In genomic region chr2:152144158-152144450, GRCm38 (mm10) we compare ENCODE assay signal across 10 mouse cellular contexts. TPM values are rescaled to one million over a fixed set of nuclear protein-coding genes. Genes with fewer than 3 reads are reported as not detected.
DNase-seq lines count a peak whose midpoint lies in the region; ATAC-seq and TF ChIP-seq lines count a peak whose summit lies in the region.
"Had no signal": no experiment of that assay in that cellular context is flagged by ENCODE, and none has a peak within 500 bp of the region (broad histone marks: within the 10 kb centered on the region; RNA-seq: fewer than 3 reads in every experiment).

No protein-coding gene starts in this region.

- DNase-seq in heart, embryonic 10.5 days (ENCODE audit: low spot score): no peak
- DNase-seq in heart, adult 9 months (ENCODE audit: low spot score in 2 of 2): no peak
- DNase-seq in hindbrain, embryonic 10.5 days (ENCODE audit: low spot score): no peak
- DNase-seq in spleen, postnatal 10 days (ENCODE audit: low spot score in 2 of 2): no peak
- DNase-seq in urinary bladder, adult 18-20 months (ENCODE audit: low spot score in 2 of 2): no peak
- no peak for DNase-seq in embryo, embryonic 11 days
- DNase-seq: B cell, adult 2 months; layer of hippocampus, adult 9-11 months had no signal

- no peak for ATAC-seq in liver, embryonic 15.5 days (ENCODE audit: insufficient read depth)

- peak overlapping the region; percentile 66 for H3K4me2 ChIP-seq in liver, embryonic 15.5 days

- no peaks in the 10 kb centered on the region for H3K9me3 ChIP-seq in heart, embryonic 10.5 days
- no peaks in the 10 kb centered on the region for H3K9me3 ChIP-seq in ES-Bruce4 (replicated peaks; ENCODE audit: control insufficient read depth, insufficient read depth, low read length, poor library complexity, severe bottlenecking)
- no peaks in the 10 kb centered on the region for H3K9me3 ChIP-seq in hindbrain, embryonic 10.5 days
- H3K9me3 ChIP-seq in liver, embryonic 15.5 days (replicated peaks): no peaks in the 10 kb centered on the region

- TF ChIP-seq EP300 in ES-Bruce4 (IDR thresholded peaks at IDR 0.05; ENCODE audit: insufficient read depth, low read depth, low read length): no peak

- peaks cover 32% of the 10 kb centered on the region for H3K4me1 ChIP-seq in heart, embryonic 10.5 days
- H3K4me1 ChIP-seq in ES-Bruce4 (ENCODE audit: control insufficient read depth, insufficient read depth, low read length): peaks cover 4% of the 10 kb centered on the region
- H3K4me1 ChIP-seq in hindbrain, embryonic 10.5 days (replicated peaks): peaks cover 49% of the 10 kb centered on the region
- H3K4me1 ChIP-seq in liver, embryonic 15.5 days (replicated peaks): peaks cover 27% of the 10 kb centered on the region

- peaks cover 96% of the 10 kb centered on the region for H3K27me3 ChIP-seq in heart, embryonic 10.5 days (ENCODE audit: insufficient read depth, poor library complexity, severe bottlenecking)
- H3K27me3 ChIP-seq in ES-Bruce4 (ENCODE audit: control insufficient read depth, insufficient read depth, low read length, poor library complexity, severe bottlenecking): no peaks in the 10 kb centered on the region
- peaks cover 92% of the 10 kb centered on the region for H3K27me3 ChIP-seq in hindbrain, embryonic 10.5 days (ENCODE audit: insufficient read depth, poor library complexity, severe bottlenecking)
- peaks cover 90% of the 10 kb centered on the region for H3K27me3 ChIP-seq in liver, embryonic 15.5 days

- WGBS in heart, embryonic 10.5 days: 16% methylated on average over 9 of the region's 9 CpGs
- WGBS in hindbrain, embryonic 10.5 days: 16% methylated on average over 9 of the region's 9 CpGs
- 21% methylated on average over 9 of the region's 9 CpGs for WGBS in liver, embryonic 15.5 days (ENCODE audit: insufficient replicate concordance)

- TF ChIP-seq CTCF in ES-Bruce4 (IDR thresholded peaks at IDR 0.05; ENCODE audit: low read depth, low read length): no peak

- H3K36me3 ChIP-seq in heart, embryonic 10.5 days: no peaks in the 10 kb centered on the region
- peaks cover 22% of the 10 kb centered on the region for H3K36me3 ChIP-seq in ES-Bruce4 (ENCODE audit: control insufficient read depth, insufficient read depth, low read length, poor library complexity, severe bottlenecking)
- no peaks in the 10 kb centered on the region for H3K36me3 ChIP-seq in hindbrain, embryonic 10.5 days
- no peaks in the 10 kb centered on the region for H3K36me3 ChIP-seq in liver, embryonic 15.5 days (replicated peaks)

- peak overlapping the region; percentile 81 for H3K9ac ChIP-seq in ES-Bruce4 (ENCODE audit: low read depth, poor library complexity, severe bottlenecking)
- H3K9ac ChIP-seq in liver, embryonic 15.5 days: no peak overlapping the region

- peak overlapping the region; percentile 66 for H3K4me3 ChIP-seq in heart, embryonic 10.5 days
- H3K4me3 ChIP-seq in ES-Bruce4 (ENCODE audit: low read depth, low read length): peak overlapping the region; percentile 84
- peak overlapping the region; percentile 57 for H3K4me3 ChIP-seq in hindbrain, embryonic 10.5 days
- peak overlapping the region; percentile 44 for H3K4me3 ChIP-seq in liver, embryonic 15.5 days (replicated peaks)

- 0 out of 2 replicates have a peak overlapping the region, but pooled peaks have one; percentile 69 for H3K27ac ChIP-seq in heart, embryonic 10.5 days
- H3K27ac ChIP-seq in ES-Bruce4 (ENCODE audit: insufficient read depth, low read length): no peak overlapping the region
- H3K27ac ChIP-seq in hindbrain, embryonic 10.5 days: peak overlapping the region; percentile 78; the same call in 1 of the 2 replicates
- H3K27ac ChIP-seq in liver, embryonic 15.5 days (replicated peaks): no peak overlapping the region

- no peak for TF ChIP-seq POLR2A in ES-Bruce4 (IDR thresholded peaks at IDR 0.05; ENCODE audit: insufficient read depth, low read length)

RNA-seq across cellular contexts. Expression of gene Tcf15, which starts 0.7 kb away (rescaled TPM):
- polyA plus RNA-seq in heart, embryonic 10.5 days (2016; fragmentation: Nextera tagmentation; extraction: Ambion mirVana): 1.9 and 7.2 TPM in 2 replicates
- polyA plus RNA-seq in ES-Bruce4 (2011; ENCODE audit: insufficient read depth, insufficient read length, low read depth, missing spikeins): 8.3 and 8.5 TPM in 2 replicates
- polyA plus RNA-seq in hindbrain, embryonic 10.5 days (2016; fragmentation: Nextera tagmentation; extraction: Ambion mirVana): 5.2 and 7.6 TPM in 2 replicates
- 0.50 and 0.51 TPM in 2 replicates for polyA plus RNA-seq in liver, embryonic 15.5 days (2015; fragmentation: Nextera tagmentation; extraction: Ambion mirVana)

RNA-seq across cellular contexts. Expression of gene Srxn1, which starts 38.8 kb away (rescaled TPM):
- 8.1 and 9.1 TPM in 2 replicates for polyA plus RNA-seq in heart, embryonic 10.5 days (2016; fragmentation: Nextera tagmentation; extraction: Ambion mirVana)
- 18.1 TPM in 2 replicates for polyA plus RNA-seq in ES-Bruce4 (2011; ENCODE audit: insufficient read depth, insufficient read length, low read depth, missing spikeins)
- 15.6 and 18.7 TPM in 2 replicates for polyA plus RNA-seq in hindbrain, embryonic 10.5 days (2016; fragmentation: Nextera tagmentation; extraction: Ambion mirVana)
- polyA plus RNA-seq in liver, embryonic 15.5 days (2015; fragmentation: Nextera tagmentation; extraction: Ambion mirVana): 11.1 and 11.6 TPM in 2 replicates

Comparison
In these comparisons a context has a peak if more than half of its experiments do, and no peak if none do; other contexts are left out.
1. H3K27ac ChIP-seq: peak in heart, embryonic 10.5 days (single experiment) and hindbrain, embryonic 10.5 days (single experiment); none in ES-Bruce4 (single experiment) and liver, embryonic 15.5 days (single experiment).
2. Peak in every context shown above with its lines, with median percentiles within 50 percentile points of each other: H3K4me3 ChIP-seq.